Mouse (Mus musculus) monocyte, adult 5-6 weeks (primary cell): ENCODE results near the gene Pcbp2. TPM values are rescaled to one million over a fixed set of nuclear protein-coding genes. Genes with fewer than 3 reads are reported as not detected.

Source experiments
- ATAC-seq: fragments of 153-309, 156-312 bp; replicated peaks from 2 replicates; pipeline ENCODE4 v1.8.0; 2017; ENCODE audit warnings: mild to moderate bottlenecking; ENCODE audit not compliant: low TSS enrichment, insufficient number of reproducible peaks, severe bottlenecking, poor library complexity, low FRiP score
- total RNA-seq: library from RNA; stranded (forward); fragments of 200-1000, 200-491, 200-594 nt; gene quantifications from 3 replicates; pipeline ENCODE4 v1.2.3, GENCODE M21; 2017

The Pcbp2 gene
- total RNA-seq, 1 experiment from 2014 or later = 106 TPM

- peak; percentile 80 for ATAC-seq
Observed at GRCm38 (mm10) chr15:102517976-102518858, 47.9 kb downstream of the Pcbp2 start, which contains the start of gene Tarbp2. Gene Tarbp2 (plus strand): TSS chr15:102518192.

DNA sequence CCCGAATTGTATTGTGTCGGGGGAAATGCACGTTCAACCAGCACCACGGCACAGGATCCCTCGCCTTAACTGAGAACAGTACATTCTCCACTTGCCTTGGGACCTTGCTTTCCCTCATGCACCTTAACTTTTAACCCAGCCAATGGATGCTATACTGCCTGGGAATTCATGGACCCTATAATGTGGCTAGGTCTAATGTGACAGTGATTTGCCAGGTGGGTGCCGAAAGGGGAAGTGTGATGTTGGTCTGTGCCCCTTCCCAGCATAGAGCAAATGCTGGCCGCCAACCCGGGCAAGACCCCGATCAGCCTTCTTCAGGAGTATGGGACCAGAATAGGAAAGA lies 48.5 kb downstream of the Pcbp2 start:
- ATAC-seq = no peak

DNA sequence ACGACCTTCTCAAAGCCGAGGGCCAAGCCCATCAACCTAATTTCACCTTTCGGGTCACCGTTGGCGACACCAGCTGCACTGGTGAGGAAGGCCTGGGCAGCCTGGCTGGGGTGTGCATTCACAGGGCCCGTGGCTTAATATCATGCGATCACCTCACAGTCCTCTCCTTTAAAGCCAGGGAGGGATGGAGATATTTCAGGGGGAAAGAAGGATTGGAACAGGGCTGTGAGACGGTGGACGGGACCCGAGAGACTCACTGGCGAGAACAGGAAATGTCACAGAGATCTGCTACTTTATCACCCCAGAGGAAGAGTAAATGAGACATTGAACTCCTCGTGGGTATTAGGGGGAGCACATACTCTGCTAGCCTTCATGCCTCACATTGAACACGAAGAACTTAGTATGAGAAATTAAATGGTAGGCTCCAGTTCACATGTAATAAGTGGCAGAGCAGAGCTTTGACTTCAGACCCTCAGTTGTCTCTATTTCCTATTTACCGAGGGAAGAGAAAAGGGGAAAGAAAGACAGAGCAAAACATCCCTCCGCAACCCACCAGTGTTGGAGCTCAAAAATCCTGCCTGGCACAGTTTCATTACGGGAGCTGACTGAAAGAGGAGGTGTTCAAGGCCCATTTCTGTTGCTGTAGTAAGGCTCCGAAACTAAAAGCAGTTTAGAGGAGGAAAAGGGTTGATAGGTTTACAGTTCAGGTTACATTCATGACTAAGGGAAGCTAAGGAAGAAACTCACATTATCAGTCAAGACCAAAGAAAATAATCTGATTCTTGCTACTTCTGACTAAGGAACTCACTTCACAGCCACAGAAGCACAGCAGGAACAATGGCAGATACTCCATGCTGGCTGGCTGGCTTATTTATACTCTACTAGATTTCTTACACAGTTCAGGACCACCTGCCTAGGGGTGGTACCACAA lies 49.1 kb downstream of the Pcbp2 start:
- ATAC-seq = no peak

DNA sequence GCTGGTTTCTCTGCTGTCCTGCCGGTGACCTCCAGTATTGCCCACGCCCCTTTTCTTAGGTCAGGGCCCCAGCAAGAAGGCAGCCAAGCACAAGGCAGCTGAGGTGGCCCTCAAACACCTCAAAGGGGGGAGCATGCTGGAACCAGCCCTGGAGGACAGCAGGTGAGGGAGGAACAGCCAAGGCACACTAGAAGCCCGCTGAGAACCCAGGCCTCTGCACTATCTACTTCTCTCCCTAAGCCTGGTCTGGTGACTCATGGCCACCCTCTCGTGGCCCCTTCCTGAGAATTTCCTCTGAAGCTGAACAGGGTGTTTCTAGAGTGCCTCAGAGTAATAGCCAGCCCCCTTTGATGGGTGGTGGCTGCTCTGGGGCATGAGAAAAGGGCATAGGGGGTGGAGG lies 50.1 kb downstream of the Pcbp2 start:
- no peak for ATAC-seq

DNA sequence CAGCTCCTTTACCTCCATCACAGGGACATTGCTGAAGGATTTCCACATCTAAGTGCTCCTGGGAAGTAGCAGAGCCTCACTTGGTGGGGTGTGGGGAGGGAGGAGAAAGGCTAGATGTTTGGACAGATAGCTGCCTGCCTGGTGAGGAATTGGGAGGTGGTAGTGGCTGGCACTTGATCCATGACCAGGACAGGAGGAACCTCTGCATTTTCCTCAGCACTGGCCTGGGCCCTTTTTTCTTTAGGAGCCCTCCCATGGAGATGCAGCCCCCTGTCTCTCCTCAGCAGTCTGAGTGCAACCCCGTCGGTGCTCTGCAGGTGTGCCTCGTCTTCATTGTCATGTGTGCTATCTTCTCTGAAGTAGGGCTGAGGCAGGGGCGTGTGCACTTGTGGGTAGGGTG lies 51.1 kb downstream of the Pcbp2 start:
- no peak for ATAC-seq

DNA sequence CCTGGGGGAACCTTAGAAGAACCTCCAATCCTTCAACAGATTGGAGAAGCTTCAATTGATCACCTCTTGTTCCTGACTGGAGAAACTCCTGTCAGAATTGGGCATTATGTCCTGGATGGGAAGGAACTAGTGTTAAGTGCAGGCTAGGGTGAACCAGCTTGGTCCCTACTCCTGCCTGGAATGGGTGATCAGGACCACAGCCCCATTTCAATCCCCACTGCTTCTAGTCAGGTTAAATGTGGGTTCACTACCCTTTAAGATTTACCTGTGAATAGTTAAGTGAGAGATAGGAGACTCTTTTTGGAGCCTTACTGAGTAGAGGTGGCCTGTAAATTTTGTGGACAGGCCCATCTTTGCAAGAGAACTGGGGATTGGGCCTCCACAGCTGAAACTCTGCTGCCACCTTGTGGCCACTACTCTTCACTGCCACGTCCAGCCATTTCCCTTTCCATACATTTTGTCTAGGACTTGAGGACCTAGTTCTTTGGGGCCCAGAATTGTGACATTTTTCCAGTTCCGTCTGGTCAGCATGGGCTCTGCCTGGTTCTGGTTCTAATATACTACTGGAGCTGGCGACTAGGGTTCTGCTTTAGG lies 54.6 kb downstream of the Pcbp2 start, which contains the start of gene Npff:
Gene Npff, minus strand, starts transcription at position 51 of the 594 bp plus-strand sequence.
- peak; percentile 66 for ATAC-seq

DNA sequence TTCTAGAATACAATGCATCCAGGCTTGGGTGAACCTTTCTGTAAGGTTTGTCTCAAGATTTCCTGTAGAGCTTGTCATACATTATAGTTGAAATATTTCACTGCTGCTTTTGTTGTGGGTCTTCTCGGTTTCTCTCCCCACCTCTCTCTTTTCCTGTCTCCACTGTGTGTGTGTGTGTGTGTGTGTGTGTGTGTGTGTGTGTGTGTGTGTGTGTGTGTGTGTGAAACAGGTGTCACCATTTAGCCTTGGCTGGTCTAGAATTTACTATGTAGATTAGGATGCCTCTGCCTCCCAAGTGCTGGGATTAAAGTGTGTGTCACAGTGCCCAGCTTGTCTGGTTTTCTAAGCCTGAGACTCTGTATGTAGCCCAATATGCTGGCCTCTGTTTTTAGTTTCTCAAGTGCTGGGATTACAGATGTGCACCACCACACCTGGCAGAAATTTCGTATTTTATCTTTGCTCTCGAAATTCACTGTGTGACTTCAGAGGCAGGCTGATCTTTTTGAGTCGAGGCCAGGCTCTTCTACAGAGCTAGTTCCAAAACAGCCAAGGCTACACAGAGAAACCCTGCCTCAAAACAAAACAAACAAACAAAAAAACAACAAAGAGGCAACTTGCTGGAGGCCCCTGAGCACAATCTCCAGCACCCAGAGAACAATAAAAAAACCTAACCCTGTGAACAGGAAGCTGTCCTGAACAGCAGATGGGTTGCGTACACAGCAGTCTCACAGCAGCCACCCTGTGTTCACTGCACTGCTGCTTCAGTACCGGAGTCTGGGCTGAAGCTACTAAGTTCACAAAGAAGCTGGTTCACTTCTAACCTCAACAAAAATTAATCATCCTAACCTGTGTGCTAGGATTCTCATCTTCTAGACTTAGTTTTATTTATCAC lies 56.0 kb downstream of the Pcbp2 start:
- ATAC-seq = no peak

- no peak for ATAC-seq
Observed at GRCm38 (mm10) chr15:102527936-102528335, 57.6 kb downstream of the Pcbp2 start.

DNA sequence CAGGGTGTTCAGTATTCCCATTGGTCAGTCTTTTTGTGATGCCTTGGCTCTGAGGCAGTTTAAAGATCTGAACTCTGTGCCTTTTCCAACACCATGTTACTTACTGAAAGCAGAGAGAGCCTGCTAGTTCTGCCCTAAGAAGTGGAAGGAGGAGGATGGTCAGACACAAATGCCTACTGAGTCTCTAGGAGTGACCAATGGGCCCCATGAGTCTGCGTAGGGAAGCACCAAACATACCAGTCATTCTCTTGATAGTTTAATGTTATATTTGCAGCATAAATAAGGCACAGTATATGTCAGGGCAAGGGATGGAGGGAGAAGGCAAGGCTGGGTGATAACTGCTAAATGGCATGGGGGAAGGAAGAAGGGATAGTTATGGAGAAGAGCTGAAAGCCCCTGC lies 58.1 kb downstream of the Pcbp2 start:
- no peak for ATAC-seq

- ATAC-seq = no peak
Observed at GRCm38 (mm10) chr15:102530566-102530965, 60.2 kb downstream of the Pcbp2 start.

DNA sequence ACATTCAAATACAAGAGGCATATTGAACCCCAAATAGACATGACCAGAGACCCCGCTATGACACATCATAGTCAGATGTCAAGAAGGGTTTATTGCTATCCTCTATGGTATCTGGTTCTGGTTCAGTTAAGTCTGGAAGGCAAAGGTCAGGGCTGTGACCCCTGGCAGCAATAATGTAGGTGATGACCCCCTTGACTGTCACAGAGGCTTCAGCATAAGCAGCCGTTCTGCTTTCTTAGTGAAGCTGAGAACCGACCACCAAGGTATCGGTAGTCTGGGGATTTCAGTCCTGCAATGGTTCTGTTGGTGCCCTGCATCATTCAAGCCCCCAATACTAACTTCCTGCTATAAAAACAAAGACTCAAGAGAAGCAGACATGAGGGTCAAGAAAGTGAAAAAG lies 61.2 kb downstream of the Pcbp2 start:
- no peak for ATAC-seq

DNA sequence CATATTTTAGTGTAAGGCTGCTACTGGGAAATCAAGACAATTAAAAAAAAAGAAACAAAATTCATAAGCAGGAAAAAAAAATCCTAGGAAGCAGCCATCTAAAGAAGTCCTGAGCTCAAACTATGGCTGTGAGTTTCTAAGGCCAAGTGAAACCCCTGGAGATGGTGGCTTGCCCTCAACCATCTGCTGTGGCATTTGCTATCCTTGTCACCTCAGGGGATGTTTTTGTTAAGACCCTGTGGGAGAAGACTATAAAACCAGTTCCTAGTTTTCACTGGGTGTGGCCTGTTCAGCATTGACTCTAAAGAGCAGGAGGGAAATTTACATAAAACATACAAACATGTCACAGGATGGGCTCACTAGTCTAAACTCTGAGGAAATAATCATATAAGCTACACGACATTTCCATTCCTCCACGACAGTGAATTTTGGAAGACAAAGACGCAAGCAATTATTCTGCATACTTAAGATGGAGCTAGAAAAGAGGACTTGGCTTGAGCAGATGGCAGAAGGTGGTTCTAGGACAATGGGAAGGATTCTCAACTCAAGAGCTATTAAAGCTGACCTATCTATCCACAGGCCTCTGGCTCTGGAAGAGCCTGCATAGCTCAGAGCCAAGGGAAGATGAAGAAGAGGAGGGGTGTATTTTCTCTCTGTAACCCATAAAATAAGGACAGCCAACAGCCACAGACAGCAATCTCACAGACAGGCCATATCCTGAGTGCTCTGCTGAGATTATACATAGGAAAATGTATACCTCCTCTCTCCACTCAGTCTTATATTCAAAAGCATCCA lies 62.0 kb downstream of the Pcbp2 start:
- no peak for ATAC-seq

DNA sequence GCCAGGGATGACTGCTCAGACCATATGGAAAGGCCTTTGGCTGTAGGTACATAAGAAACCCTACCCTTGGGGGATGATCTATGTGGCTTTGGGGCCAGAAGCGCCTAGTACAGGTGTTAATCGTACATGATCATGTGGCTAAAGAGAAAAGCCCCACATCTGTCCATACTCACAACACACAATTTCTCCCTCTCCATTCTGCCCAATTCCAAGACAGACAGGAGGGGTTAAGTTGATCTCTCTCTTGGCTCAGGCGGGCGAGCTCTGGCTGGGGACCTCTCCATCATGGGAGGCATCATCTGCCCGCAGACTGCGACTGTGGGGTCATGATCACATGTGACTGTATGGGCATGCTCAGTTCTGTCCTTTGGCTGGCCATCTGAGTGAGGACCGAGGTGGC lies 63.6 kb downstream of the Pcbp2 start:
- peak; percentile 31; the same call in 1 of the 2 replicates for ATAC-seq

DNA sequence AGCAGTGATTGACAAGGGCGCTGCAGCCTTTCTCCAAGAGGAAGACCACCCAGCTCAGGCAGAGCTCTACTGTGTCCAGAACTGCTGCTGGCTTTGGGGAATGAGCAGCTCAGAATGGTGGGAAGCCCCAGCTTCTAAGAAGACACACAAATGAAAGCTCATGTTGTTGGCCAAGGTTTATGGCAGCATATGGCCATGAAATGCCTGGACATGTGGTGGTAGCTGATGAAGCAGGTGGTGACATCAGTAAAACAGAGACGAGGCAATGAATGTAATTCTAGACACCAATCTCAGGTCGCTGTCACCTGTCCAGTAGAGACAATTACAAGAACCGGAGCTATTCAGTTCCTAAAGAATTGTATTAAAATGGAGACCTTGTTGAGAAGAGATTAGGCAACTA lies 74.5 kb downstream of the Pcbp2 start:
- ATAC-seq = no peak

GRCm38 (mm10) chr15:102546246-102546645 lies 75.9 kb downstream of the Pcbp2 start:
- ATAC-seq = no peak

- no peak for ATAC-seq
Observed at GRCm38 (mm10) chr15:102546677-102547427, 76.5 kb downstream of the Pcbp2 start.

DNA sequence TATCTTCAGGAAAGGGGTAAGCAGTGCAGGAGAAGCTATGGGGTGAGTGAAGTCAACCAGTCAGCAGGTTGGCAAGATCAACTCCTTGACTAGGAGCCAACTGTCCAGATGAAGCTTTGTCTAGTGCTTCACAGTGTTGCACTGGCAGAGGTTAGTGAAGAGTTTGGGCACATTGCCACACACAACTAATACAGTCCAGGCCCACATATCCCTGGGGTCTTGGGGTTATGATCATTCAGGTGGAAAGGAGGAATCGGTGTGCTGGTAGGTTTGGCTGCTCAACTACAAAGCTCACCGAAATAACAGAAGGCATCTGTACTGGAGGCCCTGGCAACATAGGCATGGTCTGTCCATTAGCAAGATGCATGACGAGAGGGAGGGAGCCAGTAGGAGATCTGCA lies 77.1 kb downstream of the Pcbp2 start:
- ATAC-seq = no peak
